Mouse (Mus musculus) urinary bladder, postnatal 14 days (tissue): Measurements from ENCODE around the gene Doc2g.
A peak's percentile ranks its signal among the peaks of the same experiment; 100 is the strongest.
"Not testable (repeated sequence)": the region's sequence is repeated elsewhere in the genome, so short reads cannot be mapped to it uniquely, and the experiment has no call there.

ENCODE experiments used
- DNase-seq: peaks from one replicate; pipeline ENCODE4 v3.0.0; 2021; ENCODE audit warnings: low spot score

The Doc2g gene

GRCm38 (mm10) chr19:4017921-4018587, 14.9 kb downstream of the Doc2g start:
- no peak for DNase-seq

GRCm38 (mm10) chr19:4018743-4019583, 15.8 kb downstream of the Doc2g start:
- peak; percentile 86 for DNase-seq

- DNase-seq, result no peak
Observed at GRCm38 (mm10) chr19:4023185-4023584, 20.1 kb downstream of the Doc2g start.

- DNase-seq, result no peak
Observed at GRCm38 (mm10) chr19:4027576-4027975, 24.5 kb downstream of the Doc2g start.

GRCm38 (mm10) chr19:4032668-4033067, 29.6 kb downstream of the Doc2g start:
- no peak for DNase-seq

- DNase-seq, result no peak
Observed at GRCm38 (mm10) chr19:4033298-4033697, 30.2 kb downstream of the Doc2g start.

GRCm38 (mm10) chr19:4033742-4034141, 30.6 kb downstream of the Doc2g start:
- no peak for DNase-seq

GRCm38 (mm10) chr19:4036327-4037045, 33.4 kb downstream of the Doc2g start:
- no peak for DNase-seq

- not testable (repeated sequence) for DNase-seq
Observed at GRCm38 (mm10) chr19:4037154-4037787, 34.2 kb downstream of the Doc2g start.

GRCm38 (mm10) chr19:4037788-4038232, 34.7 kb downstream of the Doc2g start, which contains the start of gene Gstp1:
TSS of gene Gstp1 (minus strand) at chr19:4037985.
- DNase-seq, result peak; percentile 92

- not testable (repeated sequence) for DNase-seq
Observed at GRCm38 (mm10) chr19:4040941-4041340, 37.8 kb downstream of the Doc2g start.

GRCm38 (mm10) chr19:4041500-4041899, 38.4 kb downstream of the Doc2g start:
- DNase-seq, result not testable (repeated sequence)

GRCm38 (mm10) chr19:4042124-4042523, 39.0 kb downstream of the Doc2g start:
- DNase-seq, result peak; percentile 64

GRCm38 (mm10) chr19:4044109-4044508, 41.0 kb downstream of the Doc2g start:
- not testable (repeated sequence) for DNase-seq

GRCm38 (mm10) chr19:4045966-4046865, 43.1 kb downstream of the Doc2g start, which contains the start of gene Gstp2:
TSS of gene Gstp2 (minus strand) at chr19:4046023.
- DNase-seq, result peak; percentile 91

- peak; percentile 56 for DNase-seq
Observed at GRCm38 (mm10) chr19:4046866-4047254, 43.7 kb downstream of the Doc2g start.

GRCm38 (mm10) chr19:4047859-4048258, 44.7 kb downstream of the Doc2g start:
- DNase-seq, result peak; percentile 83

- not testable (repeated sequence) for DNase-seq
Observed at GRCm38 (mm10) chr19:4049069-4049468, 46.0 kb downstream of the Doc2g start.

GRCm38 (mm10) chr19:4051016-4051415, 47.9 kb downstream of the Doc2g start:
- no peak for DNase-seq

GRCm38 (mm10) chr19:4051741-4052515, 48.8 kb downstream of the Doc2g start:
- DNase-seq, result peak; percentile 63
